Mouse (Mus musculus) right cerebral cortex, postnatal 36 days (tissue): Measurements from ENCODE around the gene Muc4.

Experiments used
- DNase-seq, 2 experiments: peaks; one replicate each; pipeline ENCODE4 v3.0.0; 2022; ENCODE audit warnings: low spot score in 2 of 2, mixed read lengths in 1 of 2

Muc4 gene

GRCm38 (mm10) chr16:32726501-32726900 is 9.2 kb upstream of the Muc4 start:
- DNase-seq: no peak

GRCm38 (mm10) chr16:32728240-32728639 is 7.4 kb upstream of the Muc4 start:
- no peak for DNase-seq

- no peak for DNase-seq
These were observed 7.0 kb upstream of the Muc4 start for GRCm38 (mm10) chr16:32728730-32729129.

DNA sequence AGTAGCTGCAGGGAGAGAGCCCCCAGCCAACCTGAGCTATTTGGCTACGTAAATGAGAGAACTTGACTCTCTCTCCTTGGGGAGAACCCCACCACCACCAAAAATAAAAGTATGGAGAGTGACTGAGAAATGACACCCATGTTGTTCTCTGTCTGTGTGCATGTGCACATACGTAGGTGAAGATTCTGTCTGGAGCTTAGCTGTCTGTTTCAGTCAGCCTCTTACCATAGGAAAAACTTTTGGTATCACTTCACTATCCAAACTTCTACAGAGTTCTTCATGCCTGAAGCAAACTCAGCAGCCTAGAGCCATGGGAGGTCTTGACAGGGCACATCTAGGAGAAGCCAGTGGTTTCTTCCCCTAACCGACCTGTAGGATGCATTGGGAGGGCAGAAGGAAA is 2.5 kb upstream of the Muc4 start:
- no peak for DNase-seq

GRCm38 (mm10) chr16:32736022-32736421 is 336 bp downstream of the Muc4 start:
- DNase-seq: no peak

- no peak for DNase-seq
These were observed 4.4 kb downstream of the Muc4 start for GRCm38 (mm10) chr16:32740003-32740663.

DNA sequence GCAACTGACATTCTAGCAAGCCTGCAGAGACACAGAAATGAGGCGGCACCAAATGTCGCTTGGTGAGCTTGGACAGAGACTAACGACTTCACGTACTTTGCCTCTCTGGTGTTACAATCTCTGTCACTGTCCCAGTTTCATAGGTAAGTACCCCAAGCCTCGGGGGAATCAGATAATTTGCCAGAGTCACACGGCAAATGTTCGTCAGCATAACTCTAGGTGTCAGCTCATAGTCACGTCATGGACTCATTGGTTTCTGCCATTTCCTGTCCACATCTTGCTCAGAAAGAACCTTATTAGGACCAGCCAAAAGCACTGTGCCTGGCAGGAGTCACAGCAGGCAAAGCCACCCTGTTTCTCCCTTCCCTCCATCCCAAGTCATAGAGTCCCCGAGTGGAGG is 5.7 kb downstream of the Muc4 start:
- DNase-seq: no peak

DNA sequence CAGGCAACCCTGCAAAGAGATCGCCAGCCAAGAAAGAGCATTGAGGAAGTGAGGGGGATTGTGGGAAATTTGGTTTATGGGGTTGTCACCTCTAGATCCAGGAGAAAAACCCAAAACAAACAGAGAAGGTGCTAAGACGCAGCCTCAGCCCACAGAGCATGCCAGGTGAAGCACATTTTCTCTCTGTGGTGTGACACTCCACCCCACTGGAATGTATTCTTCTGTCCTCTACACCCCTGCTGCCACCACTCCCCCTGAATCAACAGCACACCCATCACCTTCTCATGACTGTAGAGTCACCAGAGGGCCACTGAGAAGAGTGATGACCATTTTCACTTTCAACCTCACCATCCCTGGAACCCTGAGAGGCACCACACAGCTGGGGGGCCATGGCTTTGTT is 7.0 kb downstream of the Muc4 start:
- DNase-seq: no peak

- no peak for DNase-seq
These were observed 10.2 kb downstream of the Muc4 start for GRCm38 (mm10) chr16:32745852-32746251.

DNA sequence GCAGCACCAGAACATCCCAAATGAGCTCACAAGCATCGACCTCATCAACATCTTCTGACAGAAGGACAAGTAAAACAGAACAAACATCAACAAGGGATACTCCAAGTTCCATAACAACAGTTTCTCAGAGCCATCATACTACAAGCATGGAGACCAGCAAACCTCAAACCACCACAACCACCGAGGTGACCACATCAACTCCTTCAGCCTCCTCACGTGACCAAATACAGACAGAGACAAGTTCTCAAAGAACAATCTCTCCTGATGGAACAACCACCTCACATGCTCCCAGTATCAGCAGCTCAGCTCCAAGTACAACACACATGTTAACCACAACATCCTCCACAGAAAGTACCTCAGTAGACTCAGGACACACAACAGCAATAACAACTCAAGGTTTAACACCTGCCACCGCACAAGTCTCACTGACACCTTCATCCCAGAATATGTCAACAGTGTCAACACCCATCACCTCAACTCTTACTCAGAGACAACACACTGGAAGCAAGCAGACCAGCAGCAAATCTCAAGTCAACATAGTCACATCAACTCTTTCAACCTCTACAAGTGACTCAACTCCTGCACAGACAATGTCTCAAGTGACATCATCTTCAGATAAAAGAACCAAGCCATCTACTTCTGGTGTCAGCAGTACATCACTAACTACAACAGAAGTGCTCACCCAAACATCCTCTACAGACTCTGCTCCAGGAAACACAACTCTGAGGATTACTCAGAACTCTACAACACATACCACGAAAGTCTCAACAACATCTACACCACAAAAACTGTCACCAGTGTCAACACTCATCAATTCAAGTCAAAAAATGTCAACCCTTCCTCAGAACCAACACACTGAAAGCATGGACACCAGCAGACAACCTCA is 14.8 kb downstream of the Muc4 start:
- DNase-seq: no peak

GRCm38 (mm10) chr16:32764550-32764949 is 28.9 kb downstream of the Muc4 start:
- DNase-seq: no peak

GRCm38 (mm10) chr16:32764961-32765360 is 29.3 kb downstream of the Muc4 start:
- DNase-seq: no peak

- no peak for DNase-seq
These were observed 31.2 kb downstream of the Muc4 start for GRCm38 (mm10) chr16:32766904-32767303.

- no peak for DNase-seq
These were observed 41.0 kb downstream of the Muc4 start for GRCm38 (mm10) chr16:32776676-32777075.

- no peak for DNase-seq
These were observed 43.3 kb downstream of the Muc4 start for GRCm38 (mm10) chr16:32778956-32779355.

DNA sequence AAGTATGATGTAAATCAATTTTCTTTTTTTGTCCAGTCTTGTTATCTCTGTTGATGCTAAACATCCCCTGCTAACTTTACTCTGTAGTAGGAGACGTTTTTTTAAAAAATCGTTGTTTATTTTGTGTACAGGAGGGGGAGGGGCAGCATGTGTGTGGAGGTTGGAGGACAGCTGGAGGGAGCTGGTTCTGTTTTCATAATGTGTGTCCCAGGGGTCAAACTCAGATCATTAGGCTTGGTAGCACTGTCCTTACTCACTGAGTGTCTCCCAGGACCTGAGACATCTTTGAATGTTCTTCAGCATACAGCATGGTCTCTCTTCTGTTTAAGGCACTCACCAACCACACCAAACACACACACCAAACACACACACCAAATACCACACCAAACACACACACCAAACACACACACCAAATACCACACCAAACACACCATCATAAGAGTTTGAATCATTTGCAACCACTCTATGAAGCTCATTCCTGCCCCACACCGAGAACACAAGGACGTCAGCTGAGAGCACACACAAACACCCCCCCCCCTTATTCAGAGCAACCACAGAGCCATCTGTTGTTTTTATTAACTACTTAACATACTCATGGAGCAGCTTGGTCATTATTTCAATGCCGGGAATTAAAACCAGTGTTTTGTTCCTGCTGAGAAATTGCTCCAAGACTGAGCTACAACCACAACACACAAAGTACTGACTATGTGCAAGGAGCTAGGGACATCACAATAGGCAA is 47.8 kb downstream of the Muc4 start:
- DNase-seq: no peak

GRCm38 (mm10) chr16:32784840-32785239 is 49.2 kb downstream of the Muc4 start:
- DNase-seq: peak; percentile 36 to 67

GRCm38 (mm10) chr16:32790056-32790455 is 54.4 kb downstream of the Muc4 start:
- no peak for DNase-seq

DNA sequence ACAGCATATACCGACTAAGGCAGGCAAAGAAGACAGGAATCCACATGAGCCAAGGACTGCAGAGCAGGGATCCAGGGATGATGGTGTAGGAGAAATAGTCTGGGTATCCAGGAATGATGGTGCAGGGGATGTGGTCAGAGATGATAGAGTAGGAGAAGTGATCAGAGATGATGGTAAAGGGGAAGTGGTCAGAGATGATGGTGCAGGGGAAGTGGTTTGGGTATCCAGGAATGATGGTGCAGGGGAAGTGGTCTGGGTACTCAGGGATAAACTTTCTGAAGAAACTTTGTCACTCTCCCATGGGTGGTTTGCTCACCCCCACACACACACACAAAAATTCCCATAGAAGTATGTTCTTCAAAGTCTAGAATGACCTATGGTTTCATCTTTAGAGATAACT is 59.5 kb downstream of the Muc4 start:
- no peak for DNase-seq

GRCm38 (mm10) chr16:32796676-32797425 is 61.2 kb downstream of the Muc4 start:
- DNase-seq: no peak

- no peak for DNase-seq
These were observed 61.7 kb downstream of the Muc4 start, which contains the start of gene Muc20 for GRCm38 (mm10) chr16:32797426-32797689. Gene Muc20 (minus strand): TSS chr16:32797435.
